Mouse (Mus musculus) mouse trophoblast stem cell (cell line): Measurements from ENCODE around the gene Tmem199.

Experiments
- in situ Hi-C, 2 experiments: fragments of 300-500 bp; cut with MseI, MboI; formaldehyde crosslinking; loops; 2 replicates in 1 of 2; 3 replicates in 1 of 2; pipeline ENCODE4 v1.15.1; 2025

The Tmem199 gene

DNA sequence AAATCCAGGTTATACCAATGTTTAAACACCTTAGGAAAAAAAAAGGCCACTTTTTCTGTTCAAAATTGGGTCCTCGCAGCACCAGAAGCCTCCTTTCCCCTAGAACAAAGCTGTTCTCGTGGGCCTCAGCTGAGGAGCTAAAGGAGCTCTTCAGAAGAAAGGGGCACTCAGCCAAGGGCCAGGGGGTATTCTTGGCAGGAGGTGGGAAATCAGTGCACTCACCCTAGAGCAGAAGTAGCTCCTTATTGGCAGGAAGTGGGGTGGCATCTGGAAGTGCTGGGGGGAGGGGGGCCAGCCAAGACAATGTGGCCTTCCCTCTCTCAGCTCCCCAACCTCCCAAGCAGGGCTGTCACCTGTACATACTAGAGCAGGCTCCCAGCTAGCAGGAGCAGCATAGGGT, 12.9 kb upstream of the Tmem199 start:
- in situ Hi-C loops = no loop called here

DNA sequence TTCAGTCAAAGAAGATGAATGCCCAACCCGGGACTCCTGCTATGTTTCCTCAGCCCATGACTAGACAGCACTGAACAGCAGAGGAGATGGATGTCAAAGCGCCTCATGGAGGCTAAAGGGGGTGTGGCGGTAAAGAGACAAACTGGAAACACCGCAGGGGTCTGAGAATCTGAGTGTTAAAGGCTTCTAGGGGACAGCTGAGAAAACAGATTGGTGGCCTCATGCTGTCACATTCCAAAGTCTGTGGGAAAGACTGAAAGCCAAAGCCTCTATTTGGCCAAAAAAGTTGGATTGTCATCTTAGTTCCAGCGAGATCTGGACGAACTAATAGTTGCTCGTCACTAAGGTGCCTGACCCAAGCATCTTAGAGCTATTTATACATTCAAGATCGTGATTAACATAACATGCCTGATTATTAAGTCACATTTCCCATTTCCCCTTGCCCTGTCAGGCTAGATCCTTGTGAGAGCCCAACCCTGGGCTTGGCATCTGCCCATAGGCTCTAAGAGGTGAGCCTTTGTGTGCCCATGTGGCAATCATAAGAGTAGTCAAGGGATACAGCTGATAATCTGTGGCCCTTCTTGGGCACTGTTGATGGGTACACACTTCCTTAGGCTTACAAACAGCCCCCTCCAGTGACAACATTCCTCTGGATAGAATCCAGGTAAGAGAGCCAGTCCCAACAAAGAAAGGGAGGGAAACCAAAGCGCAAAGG, 11.4 kb upstream of the Tmem199 start:
- in situ Hi-C loops = no loop called here

DNA sequence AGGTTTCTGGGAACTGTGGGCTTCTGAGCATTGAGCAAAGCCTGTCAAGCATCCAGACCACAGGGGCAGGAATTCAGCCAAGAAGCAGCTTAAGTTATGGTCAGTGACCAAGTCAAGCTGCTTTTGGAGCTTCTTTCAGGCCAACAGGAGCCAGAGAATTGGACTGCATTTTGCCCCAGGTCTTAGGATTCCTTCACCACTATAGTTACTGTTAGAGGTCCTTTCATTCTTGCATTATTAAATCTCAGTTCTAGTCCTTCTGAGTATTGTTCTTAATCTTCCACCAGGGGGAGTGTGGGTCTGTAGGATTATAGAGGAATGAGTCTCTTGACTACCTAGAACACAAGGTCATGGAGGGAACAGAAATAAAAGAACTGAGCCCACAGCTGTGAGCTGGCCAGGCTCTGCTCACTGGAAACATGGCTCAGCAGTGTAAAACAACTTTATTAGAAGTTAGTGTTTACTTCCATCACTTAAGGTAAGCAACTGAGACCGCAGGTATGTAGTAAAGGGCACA, 10.6 kb upstream of the Tmem199 start:
- in situ Hi-C loops = no loop called here

- in situ Hi-C loops = no loop called here
Observed at GRCm38 (mm10) chr11:78521880-78522279, 9.9 kb upstream of the Tmem199 start.

- in situ Hi-C loops = no loop called here
Observed at GRCm38 (mm10) chr11:78518931-78519330, 7.0 kb upstream of the Tmem199 start.

GRCm38 (mm10) chr11:78515549-78516325, 3.8 kb upstream of the Tmem199 start:
- in situ Hi-C loops = no loop called here

- in situ Hi-C loops = no loop called here
Observed at GRCm38 (mm10) chr11:78513106-78513790, 1.3 kb upstream of the Tmem199 start.

- in situ Hi-C loops = no loop called here
Observed at GRCm38 (mm10) chr11:78509148-78509547, 2.8 kb downstream of the Tmem199 start.

DNA sequence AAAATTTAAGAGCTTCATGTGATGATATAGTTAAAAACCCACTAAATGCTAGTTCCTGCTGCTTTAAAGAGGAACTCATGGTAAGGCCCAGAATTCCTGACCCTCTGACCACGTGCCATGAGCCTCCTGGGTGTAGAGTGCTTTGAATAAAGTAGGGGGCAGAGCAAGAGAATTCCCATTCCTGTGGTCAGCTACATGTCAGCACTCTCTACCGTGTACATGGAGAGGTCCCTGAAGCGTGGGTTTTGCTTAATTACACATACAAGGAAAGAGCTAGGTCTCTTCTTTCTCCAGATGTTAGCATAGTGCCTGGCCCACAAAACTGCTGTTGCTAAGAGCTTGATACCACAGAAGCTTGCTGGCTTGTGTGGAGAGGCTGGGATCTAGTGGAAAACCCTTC, 6.5 kb downstream of the Tmem199 start:
- in situ Hi-C loops = no loop called here

GRCm38 (mm10) chr11:78502909-78503650, 8.9 kb downstream of the Tmem199 start, which contains the start of gene Sebox:
Gene Sebox (plus strand): TSS chr11:78503447.
- in situ Hi-C loops = no loop called here

- in situ Hi-C loops = no loop called here
Observed at GRCm38 (mm10) chr11:78501529-78501928, 10.4 kb downstream of the Tmem199 start.

GRCm38 (mm10) chr11:78500623-78501202, 11.3 kb downstream of the Tmem199 start:
- in situ Hi-C loops = no loop called here

DNA sequence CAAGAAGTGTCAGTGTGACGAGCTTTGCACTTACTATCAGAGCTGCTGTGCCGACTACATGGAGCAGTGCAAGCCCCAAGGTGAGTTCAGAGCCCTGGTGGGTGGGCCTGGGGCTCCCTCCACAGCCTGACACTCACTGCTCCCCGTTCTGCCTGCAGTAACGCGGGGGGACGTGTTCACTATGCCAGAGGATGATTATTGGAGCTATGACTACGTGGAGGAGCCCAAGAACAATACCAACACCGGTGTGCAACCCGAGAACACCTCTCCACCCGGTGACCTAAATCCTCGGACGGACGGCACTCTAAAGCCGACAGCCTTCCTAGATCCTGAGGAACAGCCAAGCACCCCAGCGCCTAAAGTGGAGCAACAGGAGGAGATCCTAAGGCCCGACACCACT, 12.4 kb downstream of the Tmem199 start:
- in situ Hi-C loops = loop anchor here in 1 of 2 experiments (5.0 kb wide), 1 partner anchor 37 kb away; no protein-coding TSS in a partner anchor

- in situ Hi-C loops = loop anchor here in 1 of 2 experiments (5.0 kb wide), 1 partner anchor 37 kb away; no protein-coding TSS in a partner anchor
Observed at GRCm38 (mm10) chr11:78499004-78499403, 13.0 kb downstream of the Tmem199 start, which contains the start of gene Vtn. Gene Vtn (plus strand): TSS chr11:78499091.

DNA sequence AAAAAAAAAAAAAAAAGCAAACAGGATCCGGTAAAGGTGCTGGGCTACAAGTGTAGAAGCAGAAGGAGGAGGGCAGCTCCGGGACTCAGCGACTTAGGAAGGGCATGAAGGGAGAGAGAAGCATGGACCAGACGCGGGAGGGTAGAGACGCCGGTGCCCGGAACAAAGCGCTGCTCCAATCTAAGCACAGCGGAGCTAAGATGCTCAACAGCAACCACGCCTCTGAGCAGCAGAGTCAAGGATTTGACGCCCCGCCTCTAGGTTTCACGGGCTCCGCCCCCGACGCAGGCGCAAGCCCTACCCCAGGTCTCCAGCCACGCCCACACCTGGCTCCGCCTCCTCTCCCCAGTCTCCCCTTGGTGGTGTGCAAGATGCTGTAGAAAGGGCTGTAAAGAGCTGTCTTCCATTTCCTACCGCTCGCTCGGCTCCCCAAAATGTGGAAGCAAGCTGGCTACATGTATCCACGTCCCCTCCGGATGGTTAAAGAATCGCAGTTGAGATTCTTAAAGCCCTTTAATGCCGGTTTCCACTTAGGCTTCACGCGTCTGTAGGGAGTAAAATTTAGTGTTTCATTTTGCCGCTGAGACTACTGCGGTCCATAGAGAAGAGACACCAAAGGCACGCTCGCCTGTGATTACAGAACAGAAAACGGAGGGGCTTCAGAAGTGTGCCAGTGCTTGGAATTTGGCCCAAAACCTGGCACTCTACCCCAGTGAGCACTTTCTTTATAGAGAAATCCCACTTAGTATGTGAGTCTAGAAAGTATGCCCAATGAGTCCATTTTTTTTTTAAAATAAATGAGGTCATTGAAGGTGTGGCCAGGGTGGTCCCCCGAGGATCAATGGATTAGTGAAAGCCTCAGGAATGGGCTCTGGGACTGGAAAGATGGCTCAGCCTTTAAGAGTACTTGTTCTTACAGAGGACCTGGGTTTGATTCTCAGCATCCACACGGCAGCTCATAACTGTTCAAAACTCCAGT, 14.1 kb downstream of the Tmem199 start, which contains the start of gene Sarm1:
Sarm1 (minus strand) TSS at position 211 of the 979 bp plus-strand sequence.
- in situ Hi-C loops = loop anchor here in 1 of 2 experiments (5.0 kb wide), 1 partner anchor 36 kb away; no protein-coding TSS in a partner anchor

GRCm38 (mm10) chr11:78497071-78497541, 14.9 kb downstream of the Tmem199 start:
- in situ Hi-C loops = loop anchor here in 1 of 2 experiments (5.0 kb wide), 1 partner anchor 35 kb away; no protein-coding TSS in a partner anchor

DNA sequence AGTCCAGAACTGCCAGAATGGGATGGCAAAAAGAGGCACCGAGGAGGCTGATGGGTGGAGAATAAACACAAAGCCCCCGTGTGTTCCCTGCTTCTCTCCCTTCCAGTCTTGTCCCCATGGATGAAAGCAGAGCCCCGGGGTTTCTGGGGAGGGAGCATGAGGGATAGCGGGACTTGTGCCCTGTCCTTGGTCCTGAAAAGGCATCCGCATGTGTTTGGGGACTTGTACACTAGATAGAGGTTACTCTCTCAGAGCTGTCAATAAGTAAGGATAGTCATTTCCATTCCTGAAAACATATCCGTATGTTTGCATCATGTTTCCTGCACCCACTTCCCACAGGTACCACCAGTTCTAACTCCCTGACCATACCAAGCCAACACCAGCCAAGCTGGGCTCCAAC, 16.1 kb downstream of the Tmem199 start:
- in situ Hi-C loops = loop anchor here in 1 of 2 experiments (5.0 kb wide), 1 partner anchor 34 kb away; no protein-coding TSS in a partner anchor

DNA sequence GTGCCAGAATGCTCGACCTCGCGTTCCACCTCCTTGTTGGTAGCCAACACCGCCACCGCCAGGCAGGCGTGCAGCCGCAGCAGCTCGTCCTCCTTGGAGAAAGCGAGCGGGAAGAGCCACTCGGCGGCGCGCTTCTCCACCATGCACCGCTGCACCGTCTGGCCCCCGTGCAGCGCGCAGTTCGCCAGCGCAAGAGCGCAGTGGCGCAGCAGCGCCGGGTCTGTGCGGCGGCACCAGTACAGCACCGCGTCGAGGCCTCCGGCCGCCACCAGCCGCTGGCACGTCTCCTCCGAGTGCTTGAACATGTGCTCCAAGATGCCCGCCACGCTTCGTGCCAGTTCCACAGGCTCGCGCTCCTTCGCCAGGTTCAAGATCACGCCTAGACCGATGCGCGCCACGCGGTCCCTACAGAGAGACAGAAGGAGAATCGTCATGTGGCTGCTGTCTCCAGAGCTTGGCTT, 21.2 kb downstream of the Tmem199 start:
- in situ Hi-C loops = loop anchor here in 1 of 2 experiments (5.0 kb wide), 1 partner anchor 34 kb away; no protein-coding TSS in a partner anchor

DNA sequence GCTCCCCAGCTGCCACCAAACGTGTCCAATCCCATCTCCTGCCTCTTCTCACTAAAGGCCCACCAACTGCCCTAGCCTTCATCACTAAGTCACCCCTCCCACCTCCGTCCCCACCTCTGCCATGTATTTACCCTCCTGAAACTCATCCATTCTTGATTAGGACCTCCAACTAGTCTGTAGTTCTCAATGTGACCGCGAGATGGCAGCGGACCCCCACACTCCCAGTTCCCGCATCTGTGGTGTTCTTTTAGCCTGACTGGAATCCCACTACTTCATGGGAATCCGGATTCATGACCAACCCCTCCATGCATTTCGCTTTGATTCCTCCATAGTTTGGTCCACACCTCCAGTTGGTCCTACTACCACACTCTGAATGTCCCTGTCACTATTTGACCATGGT, 23.8 kb downstream of the Tmem199 start:
- in situ Hi-C loops = no loop called here
